Mouse (Mus musculus): ENCODE data around the gene Gm973.

Gm973 gene

DNA sequence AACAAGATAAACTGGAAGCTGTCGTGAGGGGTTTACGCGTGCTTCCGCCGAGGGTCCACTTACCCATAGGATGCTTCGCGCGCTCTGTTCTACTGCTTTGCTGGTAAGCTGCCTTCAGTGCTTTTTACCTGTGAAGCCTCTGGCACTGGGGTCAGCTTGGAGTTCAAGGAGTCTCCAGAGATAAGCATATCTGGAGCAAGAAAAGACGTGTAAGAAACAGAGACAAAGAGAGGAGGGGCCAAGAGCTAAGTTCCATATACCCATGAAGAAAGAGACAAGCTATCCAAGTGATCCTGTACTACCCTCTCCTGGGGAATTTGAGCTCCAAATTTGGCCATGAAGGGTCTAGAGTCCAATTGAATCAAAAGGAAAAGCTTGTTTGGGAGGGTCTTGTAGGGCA lies 24.5 kb upstream of the Gm973 start:
- DNase-seq (ENCODE audit: low spot score in 2 of 2) = no peak

DNA sequence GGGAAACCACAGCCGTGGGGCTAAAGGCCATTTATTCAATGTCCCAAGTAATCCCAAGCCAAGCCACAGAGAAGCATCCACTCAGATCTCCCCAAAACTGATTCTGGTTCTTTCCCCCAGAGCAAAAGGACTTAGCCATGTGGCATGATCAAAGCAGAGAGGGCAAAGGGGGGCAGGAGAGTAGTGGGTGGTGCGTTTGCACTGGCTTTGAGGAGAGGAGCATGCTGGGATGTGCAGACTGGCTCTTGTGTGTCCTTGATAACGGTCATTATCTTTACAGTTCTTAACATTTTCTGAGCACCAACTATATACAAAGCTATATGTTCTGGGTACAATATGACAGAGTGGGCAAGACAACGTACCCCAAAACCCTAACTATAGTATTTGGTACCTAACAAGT lies 23.6 kb upstream of the Gm973 start:
- DNase-seq (ENCODE audit: low spot score in 2 of 2) = no peak

DNA sequence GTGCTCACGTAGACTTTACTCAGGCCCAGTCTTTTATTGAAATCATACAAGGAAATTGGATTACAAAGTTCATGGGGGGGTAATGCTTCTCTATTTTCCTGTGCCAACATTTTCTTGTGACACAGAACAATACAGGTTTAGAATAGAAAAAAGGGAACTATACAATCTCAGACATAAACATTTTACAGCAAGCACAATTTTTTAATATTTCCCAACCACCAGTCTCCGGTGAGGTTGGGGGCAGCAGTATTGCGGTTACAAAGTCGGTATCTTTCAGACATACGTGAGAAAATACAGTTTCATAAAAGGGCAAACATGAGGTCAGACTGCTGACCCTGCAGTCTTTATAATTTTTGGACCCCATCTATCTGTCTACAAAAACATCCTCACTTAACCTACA lies 20.1 kb upstream of the Gm973 start:
- no peak for DNase-seq (ENCODE audit: low spot score in 2 of 2)

DNA sequence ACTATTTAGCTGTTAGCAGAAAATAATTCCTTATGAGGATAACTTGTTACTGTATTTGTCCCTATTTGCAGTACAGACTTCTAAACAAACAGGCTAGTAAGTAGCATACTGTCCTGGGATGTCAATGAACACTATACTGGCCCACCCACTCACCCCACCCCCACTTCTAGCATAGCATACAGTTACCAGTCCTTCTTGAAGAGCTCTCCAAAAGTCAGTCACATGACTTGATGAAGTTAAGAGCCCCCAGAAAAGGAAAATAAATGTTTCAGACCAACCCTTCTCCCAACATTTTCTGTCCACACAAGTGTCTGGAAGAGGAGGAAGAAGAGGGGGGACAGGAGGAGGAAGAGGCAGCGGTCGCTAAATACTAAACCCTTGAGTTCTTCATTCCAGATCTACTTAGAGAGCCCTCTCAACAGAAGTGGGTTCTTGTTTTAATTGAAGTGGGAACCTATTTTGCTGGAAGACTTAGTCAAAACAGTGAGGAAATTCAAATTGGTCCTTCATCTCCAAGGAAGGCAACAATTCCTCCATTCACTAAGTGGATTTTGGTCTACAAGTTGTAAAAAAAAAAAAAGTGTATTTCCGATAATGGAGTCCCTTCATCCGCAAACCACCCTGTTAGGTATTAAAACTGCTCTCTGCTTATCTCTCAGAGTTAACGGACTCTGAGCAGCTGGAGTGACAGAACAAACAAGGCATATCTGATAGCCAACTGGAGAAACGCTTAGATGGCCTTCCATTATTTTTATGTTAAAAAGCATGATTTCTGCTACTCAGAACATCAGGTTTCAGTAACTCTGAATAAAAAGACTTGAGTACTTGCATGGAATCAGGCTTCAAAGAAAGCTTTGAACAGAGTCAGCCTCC lies 18.1 kb upstream of the Gm973 start:
- no peak for DNase-seq (ENCODE audit: low spot score in 2 of 2)

DNA sequence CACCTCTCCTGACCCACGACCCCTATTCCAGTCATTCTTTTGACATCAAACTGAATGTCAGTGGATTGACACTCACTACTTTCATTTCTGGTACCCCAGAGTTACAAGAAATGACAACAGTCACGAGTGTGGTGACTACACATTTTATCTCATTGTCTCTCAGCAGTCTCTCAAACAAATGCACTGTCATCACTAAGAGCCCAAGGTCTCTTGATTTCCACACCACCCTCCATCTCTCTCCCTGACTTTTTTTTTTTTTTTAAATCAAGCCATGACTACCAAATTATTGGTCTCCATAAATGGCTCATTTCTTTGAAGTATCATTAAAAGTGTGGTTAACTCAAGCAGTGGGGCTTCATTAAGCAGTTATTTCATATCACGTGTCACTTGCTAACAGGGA lies 16.7 kb upstream of the Gm973 start:
- no peak for DNase-seq (ENCODE audit: low spot score in 2 of 2)

DNA sequence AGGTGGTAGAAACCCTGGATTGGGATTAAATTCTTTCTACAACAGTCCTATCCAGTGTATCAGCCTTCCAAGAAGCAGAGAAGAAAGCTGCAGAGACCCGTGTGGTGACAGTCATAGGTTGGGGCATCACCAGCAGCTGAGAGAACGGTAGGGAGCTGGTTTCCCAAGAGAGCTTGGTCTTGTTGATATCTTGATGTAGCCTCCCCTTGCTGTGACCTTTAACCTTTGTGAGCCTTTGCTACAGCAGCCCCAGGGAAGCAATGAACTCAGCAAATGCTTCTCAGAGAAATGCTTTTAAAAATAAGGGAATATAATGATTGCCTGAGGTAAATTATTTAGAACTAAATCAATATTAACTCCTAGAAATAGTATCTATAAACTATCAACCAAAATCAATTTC lies 13.7 kb upstream of the Gm973 start:
- no peak for DNase-seq (ENCODE audit: low spot score in 2 of 2)

DNA sequence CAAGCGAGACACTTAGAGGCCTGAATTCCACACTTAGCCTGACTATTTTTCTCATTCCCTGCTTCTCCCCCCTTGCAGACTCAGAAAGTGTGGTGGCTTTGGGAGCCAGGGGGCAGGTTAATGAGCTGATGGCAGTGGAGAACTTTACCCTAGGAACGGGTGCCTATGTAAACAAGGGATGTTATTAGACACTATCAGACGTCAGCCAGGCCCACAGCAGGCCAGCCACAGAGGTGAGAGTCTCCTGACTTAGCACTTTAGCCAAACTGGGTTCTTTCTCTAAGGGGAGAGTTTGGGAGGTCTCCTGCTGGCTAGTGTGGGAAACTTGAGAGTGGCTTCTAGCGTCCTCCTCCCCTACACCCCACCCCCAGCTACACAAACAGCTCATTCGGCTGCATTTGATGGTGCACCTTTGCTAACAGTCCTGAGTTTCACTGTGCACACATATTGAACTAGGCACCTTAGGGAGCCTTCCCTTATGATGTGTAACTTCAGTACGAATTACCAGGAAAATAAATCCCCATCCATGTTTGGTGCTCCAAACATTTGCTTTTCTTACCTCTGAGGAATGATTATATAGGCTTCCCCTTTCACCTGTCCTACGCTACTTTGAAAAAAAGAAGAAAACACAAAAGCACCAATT lies 12.3 kb upstream of the Gm973 start:
- no peak for DNase-seq (ENCODE audit: low spot score in 2 of 2)

DNA sequence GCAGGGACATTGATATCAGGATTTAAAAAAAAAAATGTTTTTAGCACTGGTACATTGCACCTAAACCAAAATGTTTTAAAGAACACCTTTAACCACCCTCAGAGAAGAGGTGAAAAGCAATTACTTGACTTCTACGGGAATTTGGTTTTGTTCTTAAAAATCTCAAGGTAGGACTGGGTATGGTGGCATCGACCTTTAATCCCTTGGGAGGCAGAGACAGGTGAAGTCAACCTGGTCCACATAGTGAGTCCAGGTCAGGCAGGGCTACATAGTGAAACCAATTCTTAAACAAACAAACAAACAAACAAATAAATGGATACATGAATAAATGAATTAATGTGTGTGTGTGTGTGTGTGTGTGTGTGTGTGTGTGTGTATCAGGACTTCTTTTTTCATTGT lies 11.8 kb upstream of the Gm973 start:
- no peak for DNase-seq (ENCODE audit: low spot score in 2 of 2)

DNA sequence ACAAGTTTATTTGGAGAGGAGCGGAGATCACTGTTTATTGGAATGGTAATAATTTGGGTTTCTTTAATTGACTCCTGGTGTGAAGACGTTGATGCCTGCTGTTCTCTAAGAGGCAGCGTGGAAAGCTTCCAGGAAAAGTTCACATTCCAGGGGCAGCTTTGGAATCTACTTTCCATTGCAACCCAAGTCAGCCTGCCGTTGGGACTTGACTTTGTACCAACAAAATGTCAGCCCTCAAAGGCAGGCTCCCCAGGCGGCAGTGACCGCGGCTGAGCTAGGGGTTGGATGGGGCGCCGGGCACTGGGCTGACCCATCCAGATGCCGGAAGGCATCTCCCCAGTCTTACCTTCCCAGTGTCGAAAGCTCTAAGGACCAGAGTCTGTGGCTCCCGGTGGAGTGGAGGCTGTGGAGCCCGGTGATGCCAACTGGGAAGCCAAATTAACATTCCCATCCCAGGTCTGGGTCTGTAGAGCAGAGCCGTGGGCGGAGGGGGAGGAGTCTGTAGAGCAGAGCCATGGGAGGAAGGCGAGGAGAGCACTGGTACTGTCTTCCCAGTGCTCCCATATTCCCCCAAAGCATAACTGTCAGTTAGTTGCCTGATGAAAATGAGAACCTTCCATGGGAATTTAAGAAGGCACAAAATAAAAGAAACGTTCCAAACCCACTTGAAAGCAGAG lies 7.5 kb upstream of the Gm973 start:
- no peak for DNase-seq (ENCODE audit: low spot score in 2 of 2)

DNA sequence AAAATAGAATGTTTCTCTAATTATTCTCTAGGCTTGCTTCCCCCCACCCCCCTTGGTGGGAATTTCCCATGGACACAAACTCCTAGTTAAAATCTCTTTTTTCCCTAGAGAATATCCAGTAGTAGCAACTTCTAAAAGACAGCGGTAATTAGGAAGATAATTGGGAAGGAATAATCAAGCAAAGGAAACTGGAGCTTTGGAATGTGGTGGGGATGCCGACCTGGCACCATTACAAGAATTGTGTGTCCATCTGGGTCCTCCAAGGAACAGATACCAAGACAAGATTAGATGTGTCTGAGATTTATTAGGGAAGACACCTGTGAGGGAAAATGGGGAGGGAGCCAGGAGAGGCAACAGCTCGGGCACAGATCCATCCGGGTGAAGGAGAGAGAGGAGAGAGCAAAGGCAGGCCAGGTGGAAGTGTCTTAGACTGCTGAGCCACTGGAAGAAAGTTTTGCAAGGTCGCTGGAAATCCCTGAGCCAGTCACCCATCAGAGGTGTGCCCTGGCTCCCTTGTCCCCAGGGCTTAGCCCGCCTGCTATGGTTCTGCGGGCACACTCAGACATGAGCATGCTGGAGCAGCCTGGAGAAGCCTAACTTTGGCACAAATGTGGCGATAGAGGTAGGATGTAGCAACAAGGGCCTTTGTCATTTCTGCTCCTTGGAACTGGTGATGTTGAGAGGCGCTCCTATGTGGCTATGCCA lies 4.3 kb upstream of the Gm973 start:
- DNase-seq (ENCODE audit: low spot score in 2 of 2) = no peak

DNA sequence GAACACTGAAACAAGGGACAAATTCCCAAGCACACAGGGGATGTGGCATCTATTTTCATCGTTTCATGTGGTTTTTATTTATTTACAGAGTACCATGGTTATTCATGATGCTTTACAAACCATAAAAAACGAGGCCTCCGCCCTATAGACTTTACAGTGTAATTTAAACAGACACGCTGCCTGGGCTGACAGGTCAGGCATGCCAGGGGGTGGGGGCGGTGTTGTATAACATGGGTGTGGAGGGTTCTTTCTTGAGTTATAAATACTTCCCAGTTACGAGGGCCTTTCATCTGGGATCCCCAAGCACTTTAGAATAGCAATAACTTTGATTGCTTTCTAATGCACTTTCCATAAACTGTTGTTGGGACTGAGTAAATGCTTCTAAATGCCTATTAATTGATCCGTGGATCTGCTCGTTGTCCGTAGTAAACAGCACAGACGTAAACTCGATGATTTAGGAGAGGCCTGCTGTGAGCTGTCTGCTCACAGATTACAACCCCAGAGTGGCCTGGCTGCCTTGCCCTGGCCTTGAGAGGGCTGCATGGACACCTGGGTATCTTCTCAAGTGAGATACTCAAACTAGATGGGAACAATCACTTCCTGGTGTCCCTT lies 4.3 kb downstream of the Gm973 start:
- no peak for DNase-seq (ENCODE audit: low spot score in 2 of 2)

DNA sequence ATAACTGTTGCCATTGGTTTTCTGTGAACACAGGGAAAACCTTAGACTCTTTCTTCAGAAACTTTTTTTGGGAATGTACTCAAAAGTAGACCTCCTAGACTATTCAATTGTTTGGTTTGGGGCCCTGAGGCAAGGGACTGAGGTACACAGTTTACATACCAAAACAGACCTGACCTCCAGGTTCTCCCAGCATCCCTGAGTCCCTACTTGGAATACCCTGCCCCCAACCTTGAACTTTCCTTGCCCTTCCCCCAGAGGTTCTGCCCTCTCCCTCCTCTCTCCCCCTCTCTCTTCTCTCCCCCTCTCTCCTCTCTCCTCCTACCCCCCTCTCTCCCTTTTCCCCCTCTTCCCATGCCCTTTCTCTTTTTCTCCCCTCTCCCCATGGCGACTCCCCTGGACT lies 6.4 kb downstream of the Gm973 start:
- DNase-seq (ENCODE audit: low spot score in 2 of 2) = no peak

DNA sequence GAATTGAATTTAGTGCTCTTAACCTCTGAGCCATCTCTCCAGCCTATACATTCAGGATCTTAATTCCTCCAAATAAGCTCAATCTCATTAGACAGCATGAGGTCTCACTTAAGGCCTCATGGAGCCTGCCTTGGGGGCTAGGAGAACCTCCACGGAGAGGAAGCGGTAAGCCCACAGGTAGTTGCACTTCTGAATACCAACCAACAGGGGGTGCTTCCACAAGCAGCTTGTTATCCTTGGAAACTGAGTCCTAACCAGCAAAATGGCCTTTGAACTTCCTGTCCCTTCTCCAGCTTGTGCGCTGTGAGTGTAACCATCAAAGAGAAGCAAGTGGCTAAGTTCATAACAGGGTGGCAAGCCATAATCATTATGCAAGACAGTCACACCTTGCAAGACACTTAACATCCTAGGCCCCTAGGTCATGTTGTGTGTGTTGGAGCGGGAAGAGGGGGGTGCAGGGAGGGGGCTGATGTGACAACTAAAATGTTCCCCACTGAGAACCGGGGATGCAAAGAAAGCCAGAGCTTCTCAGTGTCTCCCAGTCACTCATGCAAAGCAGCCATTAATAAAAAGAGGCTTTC lies 7.4 kb downstream of the Gm973 start:
- DNase-seq (ENCODE audit: low spot score in 2 of 2) = peak in 1 of 2 experiments; percentile 11

DNA sequence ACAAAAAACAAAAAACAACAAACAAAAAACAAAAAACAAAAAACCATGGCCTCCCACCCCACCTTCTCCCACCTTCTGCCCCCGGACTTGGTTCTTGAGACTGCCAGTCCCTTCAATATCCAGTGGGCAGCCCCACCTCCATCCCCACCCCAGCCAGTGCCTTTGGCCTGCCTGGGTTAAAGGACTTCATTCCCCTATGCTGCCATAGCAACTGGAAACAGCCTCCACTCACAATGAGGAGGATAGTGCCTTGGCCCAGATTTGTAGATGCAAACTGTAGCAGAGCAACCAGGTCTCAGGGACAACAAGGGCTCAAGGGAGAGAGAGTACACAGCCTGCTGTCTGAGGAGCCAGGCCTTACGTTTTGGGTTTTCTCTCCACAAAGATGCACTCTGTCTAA lies 8.0 kb downstream of the Gm973 start:
- DNase-seq (ENCODE audit: low spot score in 2 of 2) = no peak

DNA sequence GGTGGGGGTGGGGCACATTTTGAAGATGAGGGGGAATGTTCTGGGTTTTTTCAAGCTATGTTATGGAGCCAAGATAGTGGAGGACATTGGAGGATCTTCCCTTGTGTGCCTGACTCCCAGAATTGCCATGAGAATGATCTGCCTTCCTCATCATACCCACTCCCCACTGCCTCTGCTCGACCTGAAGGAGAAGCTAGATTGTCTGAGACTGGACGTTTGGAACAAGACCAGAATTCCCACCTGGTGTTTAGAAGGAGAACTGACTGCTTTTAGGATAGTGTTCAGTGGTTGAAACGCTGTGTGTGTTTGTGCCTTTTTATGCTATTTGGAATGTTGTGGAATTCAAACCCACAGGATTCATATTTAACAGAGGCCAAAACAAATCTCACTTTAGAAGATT lies 8.7 kb downstream of the Gm973 start:
- no peak for DNase-seq (ENCODE audit: low spot score in 2 of 2)

DNA sequence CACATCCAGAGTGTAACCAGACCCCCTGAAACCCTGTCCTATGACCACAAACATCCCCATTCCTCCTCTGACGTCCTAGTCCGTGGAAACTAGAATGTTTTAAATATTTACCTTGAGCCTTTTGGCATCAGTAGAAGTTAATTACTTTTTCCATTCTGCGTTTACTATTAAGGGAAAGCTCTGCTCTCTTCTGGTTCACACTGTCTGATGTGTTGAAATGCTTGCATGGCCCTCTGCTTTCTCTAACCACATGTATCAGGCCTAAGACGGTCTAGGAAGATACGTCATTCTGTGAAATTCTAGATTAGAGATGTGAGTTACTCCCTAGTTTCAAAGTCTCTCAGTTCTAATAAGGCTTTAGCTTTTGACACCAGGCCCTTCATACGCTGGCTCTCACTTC lies 11.2 kb downstream of the Gm973 start:
- DNase-seq (ENCODE audit: low spot score in 2 of 2) = no peak

DNA sequence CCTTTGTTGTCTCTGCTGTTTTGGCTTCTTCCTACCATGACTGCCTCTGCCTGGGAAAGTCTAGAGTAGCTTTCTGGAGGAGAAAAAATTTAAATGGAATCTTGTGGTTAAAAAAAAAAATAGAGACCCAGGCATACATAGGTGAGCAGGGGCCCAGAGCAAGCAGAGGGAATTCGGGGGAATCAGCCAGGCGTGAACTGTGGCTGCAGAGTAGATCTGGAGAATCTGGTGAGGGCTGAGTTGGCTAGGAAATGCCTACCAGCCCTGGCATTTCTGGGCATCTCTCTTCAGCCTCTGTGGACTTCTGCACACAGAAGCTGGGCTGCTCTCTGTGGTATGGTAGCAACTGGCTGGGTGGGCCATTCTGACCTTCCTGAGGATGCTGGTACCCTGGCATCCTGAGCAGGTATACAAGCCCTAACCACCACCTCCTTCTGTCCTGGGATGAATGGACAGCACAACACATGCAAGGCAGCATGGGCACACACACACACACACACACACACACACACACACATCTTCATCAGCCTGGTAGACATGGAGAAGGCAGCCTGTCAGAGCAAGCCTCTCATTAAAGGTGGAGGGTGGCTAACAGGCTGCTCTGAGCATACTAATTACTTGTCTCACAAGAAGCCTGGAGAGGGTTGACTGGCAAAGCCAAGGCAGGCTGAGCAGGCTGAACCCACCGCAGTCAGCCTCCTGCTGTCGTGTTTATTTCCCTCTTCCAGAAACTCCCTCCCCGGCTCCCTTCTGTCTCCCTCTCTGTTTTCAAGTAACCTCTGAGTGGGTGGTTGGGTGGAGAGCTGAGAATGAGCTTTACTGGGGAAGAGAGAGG lies 19.1 kb downstream of the Gm973 start:
- DNase-seq (ENCODE audit: low spot score in 2 of 2) = no peak

DNA sequence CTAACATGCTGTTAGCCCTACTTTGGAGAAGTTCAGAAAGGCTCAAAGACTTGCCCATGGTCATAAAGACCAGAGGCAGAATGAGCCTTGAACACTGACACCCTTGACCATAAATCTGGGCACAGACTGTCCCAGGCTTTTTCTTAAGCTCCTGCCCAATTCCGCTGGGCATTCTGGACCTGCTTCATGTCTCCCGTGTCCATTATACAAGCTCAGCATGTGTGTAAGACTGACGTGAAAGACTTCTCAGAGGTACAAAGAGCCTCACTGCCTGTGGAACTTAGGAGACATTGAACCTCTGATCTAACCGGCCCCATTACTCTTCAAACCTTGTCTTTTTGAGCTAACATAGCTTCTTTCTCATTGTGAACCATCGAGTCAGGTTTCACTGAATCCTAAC lies 22.3 kb downstream of the Gm973 start:
- no peak for DNase-seq (ENCODE audit: low spot score in 2 of 2)

DNA sequence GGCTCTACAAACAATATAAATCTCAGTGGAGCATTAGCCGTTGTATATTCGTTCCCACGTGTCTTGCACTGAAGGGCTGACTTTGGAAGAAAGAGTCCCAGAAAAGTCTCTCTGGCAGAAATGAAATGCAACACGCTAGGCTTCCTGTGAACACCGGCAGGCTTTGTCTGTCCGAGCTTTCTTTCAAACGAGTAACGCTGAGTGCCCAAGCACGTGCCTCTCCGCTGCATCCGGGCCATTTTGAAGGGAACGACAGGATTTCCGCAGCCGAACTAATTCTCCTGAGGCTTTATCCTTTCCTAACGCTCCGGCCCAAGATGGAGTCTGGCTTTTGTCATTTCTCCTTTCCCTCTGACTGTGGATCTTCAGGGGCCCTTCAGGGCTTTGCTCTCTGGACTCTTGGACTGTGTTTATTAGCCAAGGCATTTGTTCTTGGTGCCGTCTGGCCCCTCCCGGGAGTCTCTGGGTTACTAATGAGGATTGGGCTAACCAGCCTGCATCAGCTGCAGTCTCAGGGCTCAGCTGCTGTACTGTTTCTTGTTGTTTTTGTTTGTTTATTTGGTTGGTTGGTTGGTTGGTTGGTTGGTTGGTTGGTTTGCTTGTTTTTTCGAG lies 24.6 kb downstream of the Gm973 start:
- DNase-seq (ENCODE audit: low spot score in 2 of 2) = no peak
